ENCODE assay signal across 24 mouse cellular contexts in the genomic region with DNA sequence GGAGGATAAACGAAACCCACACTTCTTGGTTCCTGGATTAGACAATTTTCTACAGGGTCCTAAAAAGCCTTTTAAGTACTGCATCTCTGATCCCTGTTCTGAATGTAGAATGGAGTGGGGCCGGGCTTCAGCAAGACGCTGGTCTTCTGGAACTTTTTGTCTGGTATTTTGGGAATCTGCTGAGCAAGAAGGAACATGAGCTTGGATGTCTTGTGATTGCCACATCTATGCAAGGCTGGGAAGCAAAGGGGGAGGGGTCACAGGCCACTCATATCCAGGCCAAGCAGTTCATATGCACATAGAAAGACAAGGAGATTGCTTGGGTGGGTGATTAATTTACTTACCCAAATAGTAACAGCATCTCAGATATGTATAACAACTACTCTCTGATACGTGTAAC.
DNase-seq lines count a peak whose midpoint lies in the region; ATAC-seq and TF ChIP-seq lines count a peak whose summit lies in the region.
"Had no signal": no experiment of that assay in that cellular context is flagged by ENCODE, and none has a peak within 500 bp of the region (broad histone marks: within the 10 kb centered on the region; RNA-seq: fewer than 3 reads in every experiment).

No protein-coding gene starts in this region.

- no peaks in the 10 kb centered on the region for H3K36me3 ChIP-seq in embryonic facial prominence, embryonic 14.5 days (ENCODE audit: control insufficient read depth, insufficient read depth, low read length)
- H3K36me3 ChIP-seq in embryonic facial prominence, embryonic 10.5 days (replicated peaks) = no peaks in the 10 kb centered on the region
- H3K36me3 ChIP-seq in limb, embryonic 10.5 days = no peaks in the 10 kb centered on the region
- no peaks in the 10 kb centered on the region for H3K36me3 ChIP-seq in forebrain, postnatal 0 days (ENCODE audit: insufficient read depth)
- H3K36me3 ChIP-seq: embryonic facial prominence, embryonic 15.5 days; forebrain, embryonic 10.5 days; G1E; heart, embryonic 10.5 days; hindbrain, embryonic 13.5 days had no signal

- ATAC-seq in embryonic facial prominence, embryonic 14.5 days (ENCODE audit: low read depth) = no peak
- ATAC-seq in forebrain, postnatal 0 days = no peak
- ATAC-seq: CD4-positive, CD25-positive, alpha-beta regulatory T cell, adult 4 months; forebrain, embryonic 14.5 days had no signal

- no peaks in the 10 kb centered on the region for H3K27me3 ChIP-seq in embryonic facial prominence, embryonic 14.5 days (replicated peaks; ENCODE audit: control insufficient read depth, insufficient read depth, low read length)
- no peaks in the 10 kb centered on the region for H3K27me3 ChIP-seq in embryonic facial prominence, embryonic 10.5 days (replicated peaks; ENCODE audit: low read depth, poor library complexity, severe bottlenecking)
- no peaks in the 10 kb centered on the region for H3K27me3 ChIP-seq in limb, embryonic 10.5 days (ENCODE audit: low read depth, poor library complexity, severe bottlenecking)
- no peaks in the 10 kb centered on the region for H3K27me3 ChIP-seq in forebrain, postnatal 0 days (ENCODE audit: insufficient read depth, low read length)
- H3K27me3 ChIP-seq: embryonic facial prominence, embryonic 15.5 days; hindbrain, embryonic 13.5 days had no signal

- H3K4me2 ChIP-seq in embryonic facial prominence, embryonic 14.5 days (ENCODE audit: low read depth, low read length) = no peak overlapping the region
- no peak overlapping the region for H3K4me2 ChIP-seq in forebrain, postnatal 0 days (ENCODE audit: low read depth)
- H3K4me2 ChIP-seq: embryonic facial prominence, embryonic 15.5 days; hindbrain, embryonic 13.5 days had no signal

- H3K4me1 ChIP-seq in embryonic facial prominence, embryonic 14.5 days (ENCODE audit: control insufficient read depth, insufficient read depth, low read length) = peaks cover 3% of the 10 kb centered on the region; the same call in 1 of the 2 replicates
- no peaks in the 10 kb centered on the region; the same call in 1 of the 2 replicates for H3K4me1 ChIP-seq in embryonic facial prominence, embryonic 10.5 days
- peaks cover 2% of the 10 kb centered on the region; the same call in 1 of the 2 replicates for H3K4me1 ChIP-seq in limb, embryonic 10.5 days
- H3K4me1 ChIP-seq in forebrain, postnatal 0 days (ENCODE audit: insufficient read depth) = no peaks in the 10 kb centered on the region
- H3K4me1 ChIP-seq: hindbrain, embryonic 13.5 days had no signal

- DNase-seq in embryonic facial prominence, embryonic 14.5 days (ENCODE audit: low spot score) = peak; percentile 11
- DNase-seq in embryonic facial prominence, embryonic 10.5 days (ENCODE audit: low spot score) = no peak
- DNase-seq in kidney, postnatal 14 days = peak; percentile 19
- DNase-seq in kidney, adult 8-10 months = no peak
- peak; percentile 62 for DNase-seq in adipocyte (ENCODE audit: low spot score)
- peak; percentile 17 for DNase-seq in lung, postnatal 25 days (ENCODE audit: low spot score)
- no peak for DNase-seq in limb, embryonic 10.5 days (ENCODE audit: low spot score)
- DNase-seq in forebrain, postnatal 0 days = no peak
- DNase-seq: adrenal gland, postnatal 10 days; B cell, adult 2 months; cerebellum, adult 11 months; cerebellum, adult 8-10 months; cerebellum, postnatal 25 days; gastrocnemius, postnatal 36 days; heart, adult 18-20 months; heart, postnatal 10 days had no signal

- no peak overlapping the region for H3K27ac ChIP-seq in embryonic facial prominence, embryonic 14.5 days (replicated peaks; ENCODE audit: low read depth, low read length)
- H3K27ac ChIP-seq in embryonic facial prominence, embryonic 10.5 days (replicated peaks) = no peak overlapping the region
- H3K27ac ChIP-seq in limb, embryonic 10.5 days = no peak overlapping the region
- no peak overlapping the region for H3K27ac ChIP-seq in forebrain, postnatal 0 days (ENCODE audit: low read depth, low read length)
- H3K27ac ChIP-seq: embryonic facial prominence, embryonic 15.5 days; forebrain, embryonic 10.5 days; heart, embryonic 10.5 days; hindbrain, embryonic 13.5 days had no signal

- TF ChIP-seq CTCF in forebrain, postnatal 0 days (IDR thresholded peaks at IDR 0.05; ENCODE audit: low read depth) = no peak

- no peak overlapping the region for H3K4me3 ChIP-seq in embryonic facial prominence, embryonic 14.5 days (ENCODE audit: low read depth, low read length)
- H3K4me3 ChIP-seq in embryonic facial prominence, embryonic 10.5 days = no peak overlapping the region
- no peak overlapping the region for H3K4me3 ChIP-seq in limb, embryonic 10.5 days
- no peak overlapping the region for H3K4me3 ChIP-seq in forebrain, postnatal 0 days (ENCODE audit: low read depth, low read length)
- H3K4me3 ChIP-seq: embryonic facial prominence, embryonic 15.5 days; erythroblast, embryonic 14.5 days; forebrain, embryonic 10.5 days; heart, embryonic 10.5 days; hindbrain, embryonic 13.5 days had no signal

- 58% methylated on average over 4 of the region's 4 CpGs for WGBS in embryonic facial prominence, embryonic 14.5 days
- WGBS in embryonic facial prominence, embryonic 10.5 days = 85% methylated on average over 4 of the region's 4 CpGs
- 74% methylated on average over 4 of the region's 4 CpGs for WGBS in limb, embryonic 10.5 days
- WGBS in forebrain, postnatal 0 days = 83% methylated on average over 4 of the region's 4 CpGs

- H3K9me3 ChIP-seq in embryonic facial prominence, embryonic 14.5 days (ENCODE audit: control insufficient read depth, low read length) = no peaks in the 10 kb centered on the region
- no peaks in the 10 kb centered on the region for H3K9me3 ChIP-seq in embryonic facial prominence, embryonic 10.5 days
- H3K9me3 ChIP-seq in limb, embryonic 10.5 days (replicated peaks) = no peaks in the 10 kb centered on the region
- no peaks in the 10 kb centered on the region for H3K9me3 ChIP-seq in forebrain, postnatal 0 days (ENCODE audit: low read length)
- H3K9me3 ChIP-seq: embryonic facial prominence, embryonic 15.5 days; forebrain, embryonic 10.5 days; G1E; heart, embryonic 10.5 days; hindbrain, embryonic 13.5 days had no signal

- H3K9ac ChIP-seq in embryonic facial prominence, embryonic 14.5 days (ENCODE audit: low read depth, low read length) = no peak overlapping the region
- H3K9ac ChIP-seq in forebrain, postnatal 0 days = no peak overlapping the region
- H3K9ac ChIP-seq: embryonic facial prominence, embryonic 15.5 days; hindbrain, embryonic 13.5 days had no signal

Comparison
In these comparisons a context has a peak if more than half of its experiments do, and no peak if none do; other contexts are left out.
1. DNase-seq: peak in embryonic facial prominence, embryonic 14.5 days (single experiment), kidney, postnatal 14 days (single experiment), adipocyte (single experiment) and lung, postnatal 25 days (single experiment); none in embryonic facial prominence, embryonic 10.5 days (single experiment), kidney, adult 8-10 months (0 of 2), limb, embryonic 10.5 days (single experiment) and forebrain, postnatal 0 days (single experiment).